Mouse (Mus musculus): ENCODE measurements at regions not wholly inside any gene's neighbourhood (a gene's known extent, or its start where the extent isn't known, plus 50 kb on each side); places are given as distances from the start of the nearest gene placed in this dataset.

DNA sequence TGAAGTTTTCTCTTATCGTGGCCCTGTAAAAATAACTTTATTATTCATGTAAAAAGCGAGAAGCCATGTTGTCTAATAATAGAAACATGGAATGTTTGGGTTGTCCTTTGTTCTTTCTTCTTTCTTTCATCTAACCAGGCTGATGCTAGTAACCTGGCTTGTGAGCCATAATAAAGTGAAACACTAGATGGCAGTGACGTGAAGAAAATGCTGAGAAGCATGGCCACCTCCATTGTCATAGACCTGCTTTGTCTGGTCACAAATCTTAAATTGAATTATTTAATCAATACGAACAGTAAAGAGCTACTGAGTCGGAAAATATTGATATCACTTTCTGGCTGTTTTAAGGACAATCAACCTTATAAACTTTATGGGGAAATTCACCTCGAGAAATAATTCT is 338.0 kb upstream of the Sphkap start:
- intact Hi-C loops (cut with DNase I) = loop anchor here (1.0 to 10.0 kb wide), 6 partner anchors 356 to 951 kb away; partner anchors contain the start of gene Dner
- DNase-seq (ENCODE audit: low spot score in 2 of 2) = peak; percentile 66 to 78

- peak; percentile 53 to 54 for DNase-seq (ENCODE audit: low spot score in 2 of 2)
- intact Hi-C loops (cut with DNase I) = no loop called here
These were observed 328.6 kb upstream of the Sphkap start for GRCm38 (mm10) chr1:83736428-83737117.

GRCm38 (mm10) chr1:83731682-83732081 is 323.7 kb upstream of the Sphkap start:
- intact Hi-C loops (cut with DNase I) = no loop called here

GRCm38 (mm10) chr1:83728810-83729209 is 320.8 kb upstream of the Sphkap start:
- no peak for DNase-seq (ENCODE audit: low spot score in 2 of 2)
- intact Hi-C loops (cut with DNase I) = no loop called here

More at GRCm38 (mm10) chr1:83731682-83732081, 323.7 kb upstream of the Sphkap start:
- DNase-seq (ENCODE audit: low spot score in 2 of 2) = no peak

DNA sequence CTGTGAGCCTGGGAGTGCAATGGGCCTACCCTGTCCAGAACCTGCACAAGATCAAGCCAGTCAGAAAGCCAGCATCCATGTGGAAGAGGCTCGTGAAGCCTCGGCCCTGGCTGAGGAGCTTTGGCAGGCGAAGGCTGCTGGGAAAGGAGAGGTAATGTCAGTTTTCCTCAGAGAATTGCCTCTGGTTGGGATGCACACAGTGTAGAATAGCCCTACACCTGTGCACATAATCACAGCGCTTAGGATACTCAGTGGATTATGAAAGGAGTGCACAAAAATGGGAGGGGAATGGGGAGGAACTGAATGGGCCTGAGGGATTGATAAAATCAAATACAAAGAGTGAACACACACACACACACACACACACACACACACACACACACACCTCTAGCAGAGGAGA is 319.9 kb upstream of the Sphkap start:
- intact Hi-C loops (cut with DNase I) = no loop called here
- no peak for DNase-seq (ENCODE audit: low spot score in 2 of 2)

GRCm38 (mm10) chr1:83727215-83727614 is 319.2 kb upstream of the Sphkap start:
- peak; percentile 39 to 66 for DNase-seq (ENCODE audit: low spot score in 2 of 2)
- intact Hi-C loops (cut with DNase I) = no loop called here

DNA sequence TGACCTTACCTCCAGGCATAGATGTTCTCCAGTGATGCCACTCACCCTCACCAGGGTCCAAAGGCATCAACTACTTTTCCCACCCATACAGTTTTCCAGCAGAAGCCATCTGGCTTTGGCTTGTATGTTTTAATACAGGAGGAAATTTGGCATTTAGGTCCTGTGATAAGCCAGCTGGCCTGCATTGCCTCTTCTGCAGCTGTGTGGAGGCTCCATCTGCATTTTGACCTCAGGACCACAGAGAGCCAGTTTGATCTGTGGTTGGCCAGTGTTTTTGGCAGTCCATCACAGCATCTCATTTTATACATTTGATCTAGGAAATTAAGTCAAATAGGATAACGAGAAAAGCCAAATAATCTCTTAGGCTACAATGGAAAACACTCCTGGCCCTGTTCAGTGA is 315.1 kb upstream of the Sphkap start:
- no peak for DNase-seq (ENCODE audit: low spot score in 2 of 2)
- intact Hi-C loops (cut with DNase I) = no loop called here

GRCm38 (mm10) chr1:83720166-83720565 is 312.2 kb upstream of the Sphkap start:
- no peak for DNase-seq (ENCODE audit: low spot score in 2 of 2)
- intact Hi-C loops (cut with DNase I) = no loop called here

- intact Hi-C loops (cut with DNase I) = loop anchor here (1.0 to 10.0 kb wide), 5 partner anchors 310 to 932 kb away; no protein-coding TSS in a partner anchor
- peak; percentile 58 to 73 for DNase-seq (ENCODE audit: low spot score in 2 of 2)
These were observed 309.1 kb upstream of the Sphkap start for GRCm38 (mm10) chr1:83717056-83717455.

- DNase-seq (ENCODE audit: low spot score in 2 of 2) = peak in 1 of 2 experiments; percentile 31
These were observed 293.9 kb upstream of the Sphkap start for GRCm38 (mm10) chr1:83701696-83702404.

GRCm38 (mm10) chr1:83697422-83697821 is 289.4 kb upstream of the Sphkap start:
- intact Hi-C loops (cut with DNase I) = no loop called here
- DNase-seq (ENCODE audit: low spot score in 2 of 2) = no peak

More at GRCm38 (mm10) chr1:83701696-83702404, 293.9 kb upstream of the Sphkap start:
- intact Hi-C loops (cut with DNase I) = no loop called here

DNA sequence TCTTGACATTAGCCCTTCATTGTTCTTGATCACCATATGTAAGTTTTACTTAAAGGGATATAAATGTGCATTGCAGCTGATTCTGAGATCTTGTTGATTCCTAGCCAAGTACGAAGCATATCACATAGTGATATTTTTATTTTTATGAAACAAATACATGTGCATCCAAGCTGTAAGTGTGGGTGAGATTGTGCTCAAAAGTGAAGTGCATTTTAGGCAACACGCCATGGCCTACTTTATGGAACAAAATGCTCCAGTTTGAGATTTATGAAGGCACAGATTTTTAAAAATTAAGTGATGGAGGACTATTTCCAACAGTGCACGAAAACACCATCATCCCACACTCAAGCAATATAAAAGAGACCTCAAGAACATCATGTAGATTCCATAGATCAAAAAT is 277.2 kb upstream of the Sphkap start:
- intact Hi-C loops (cut with DNase I) = loop anchor here (10.0 kb wide), 1 partner anchor 280 kb away; the partner anchor contains the start of gene Sphkap
- peak; percentile 45 to 67 for DNase-seq (ENCODE audit: low spot score in 2 of 2)

DNA sequence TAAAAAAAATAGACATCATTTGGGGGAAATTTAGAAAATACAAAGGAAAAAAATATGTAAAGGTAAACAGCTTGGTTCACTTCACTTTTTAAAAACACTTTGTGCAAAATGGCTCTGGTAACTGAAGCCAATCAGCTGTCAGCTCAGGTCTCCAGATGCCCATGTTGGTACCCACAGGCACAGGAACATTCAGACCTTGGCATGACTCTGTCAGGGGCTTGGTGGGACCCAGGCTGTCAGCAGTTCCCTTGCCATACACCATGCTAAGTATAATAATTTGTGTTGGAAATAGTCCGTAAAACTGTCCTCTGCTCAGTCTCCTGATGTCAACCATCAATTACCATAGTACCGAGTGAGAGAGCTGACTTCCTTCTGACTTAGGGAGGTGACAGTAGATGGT is 257.3 kb upstream of the Sphkap start:
- DNase-seq (ENCODE audit: low spot score in 2 of 2) = no peak
- intact Hi-C loops (cut with DNase I) = no loop called here

- peak in 1 of 2 experiments; percentile 33 for DNase-seq (ENCODE audit: low spot score in 2 of 2)
- intact Hi-C loops (cut with DNase I) = no loop called here
These were observed 254.1 kb upstream of the Sphkap start for GRCm38 (mm10) chr1:83661808-83662802.

- intact Hi-C loops (cut with DNase I) = no loop called here
- peak in 1 of 2 experiments; percentile 54 for DNase-seq (ENCODE audit: low spot score in 2 of 2)
These were observed 245.7 kb upstream of the Sphkap start for GRCm38 (mm10) chr1:83653661-83654060.

DNA sequence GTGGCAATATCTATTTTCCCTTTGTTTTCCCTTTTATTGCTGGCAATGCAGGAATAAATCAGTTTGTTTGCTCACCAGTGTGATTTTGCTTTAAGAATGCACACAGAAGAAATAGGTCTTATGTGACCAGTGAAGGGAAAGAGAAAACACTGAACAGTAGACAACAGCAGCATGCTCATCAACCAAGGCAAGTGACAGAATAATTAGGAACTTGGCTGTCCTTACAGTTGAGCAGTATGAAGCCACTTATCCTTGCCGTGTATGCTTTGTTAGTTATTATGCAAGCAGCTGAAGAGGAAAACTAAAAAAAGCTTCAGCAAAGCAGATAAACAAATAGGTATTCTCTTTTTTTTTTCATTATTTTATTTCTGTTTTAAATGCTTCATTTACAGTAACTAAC is 237.6 kb upstream of the Sphkap start:
- intact Hi-C loops (cut with DNase I) = no loop called here
- DNase-seq (ENCODE audit: low spot score in 2 of 2) = no peak

DNA sequence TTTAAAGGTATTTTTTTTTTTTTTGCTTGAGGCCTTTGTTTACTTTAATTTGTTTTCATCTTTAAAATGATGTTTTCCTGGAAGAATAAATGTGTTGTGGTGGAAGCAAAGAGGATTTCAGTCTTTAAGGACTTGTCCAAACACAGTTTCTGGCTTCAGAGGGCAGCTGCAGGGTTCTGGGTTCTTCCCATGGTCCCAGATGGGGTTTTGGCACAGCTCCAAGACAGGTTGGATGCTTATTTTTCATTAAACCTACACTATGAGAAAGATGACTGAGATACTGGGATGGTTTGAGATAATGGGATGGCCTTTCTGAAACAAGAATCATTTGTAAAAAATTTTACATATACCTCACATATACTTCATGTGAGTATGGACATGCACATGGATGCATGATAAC is 234.7 kb upstream of the Sphkap start:
- no peak for DNase-seq (ENCODE audit: low spot score in 2 of 2)
- intact Hi-C loops (cut with DNase I) = no loop called here

- intact Hi-C loops (cut with DNase I) = no loop called here
- no peak for DNase-seq (ENCODE audit: low spot score in 2 of 2)
These were observed 228.1 kb upstream of the Sphkap start for GRCm38 (mm10) chr1:83636051-83636450.

GRCm38 (mm10) chr1:83631798-83632197 is 223.8 kb upstream of the Sphkap start:
- peak; percentile 28 to 40 for DNase-seq (ENCODE audit: low spot score in 2 of 2)
- intact Hi-C loops (cut with DNase I) = no loop called here

DNA sequence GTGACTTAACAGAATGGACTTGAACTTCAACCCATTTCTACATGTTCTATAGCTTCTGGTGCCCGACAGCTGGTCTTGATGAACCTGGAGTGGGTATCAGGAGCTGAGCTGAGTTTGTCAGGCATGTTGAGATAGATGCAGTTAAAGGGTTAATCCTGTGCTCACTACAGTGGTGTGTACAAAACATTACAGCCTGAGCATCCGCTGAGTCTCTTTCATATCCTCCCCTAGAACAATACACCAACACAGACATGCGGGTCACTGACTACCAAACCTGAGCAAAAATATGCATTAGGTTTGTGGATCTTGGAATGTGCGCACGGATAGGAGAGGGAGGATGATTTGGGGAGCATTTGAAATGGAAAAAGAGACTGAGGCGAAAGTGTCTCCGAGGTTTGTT is 223.4 kb upstream of the Sphkap start:
- intact Hi-C loops (cut with DNase I) = no loop called here

More for the DNA sequence above, 223.4 kb upstream of the Sphkap start:
- DNase-seq (ENCODE audit: low spot score in 2 of 2) = no peak
